9 mouse cellular contexts compared by ENCODE assay signal in the genomic region with DNA sequence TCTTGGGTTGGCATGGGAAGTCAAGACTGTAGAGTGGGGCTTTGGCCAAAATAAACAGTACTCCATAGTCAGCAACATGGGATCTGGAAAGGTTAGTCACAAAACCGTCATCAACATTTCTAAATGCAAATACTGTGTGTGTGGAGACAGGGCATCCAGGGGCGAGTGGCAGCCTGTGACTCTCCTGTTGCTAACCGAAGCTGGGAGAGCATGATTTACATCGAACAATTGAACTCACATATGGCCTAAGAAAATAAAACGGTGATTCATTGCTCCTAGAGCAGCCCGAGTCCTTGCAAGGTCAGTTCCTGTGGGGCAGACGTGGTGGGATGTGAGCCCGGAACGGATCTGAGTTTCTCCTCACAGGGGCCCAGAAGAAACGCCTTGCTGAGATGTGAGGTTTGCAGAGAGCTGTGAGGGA.
DNase-seq lines count a peak whose midpoint lies in the region; ATAC-seq lines count a peak whose summit lies in the region.
"Had no signal": no experiment of that assay in that cellular context is flagged by ENCODE, and none has a peak within 500 bp of the region (broad histone marks: within the 10 kb centered on the region; RNA-seq: fewer than 3 reads in every experiment).

No protein-coding gene starts in this region.

- intact Hi-C loops in heart, postnatal 25 days (cut with DNase I) = no loop called here
- intact Hi-C loops in gastrocnemius, postnatal 36 days (cut with DNase I) = no loop called here

- no peak for DNase-seq in heart, postnatal 25 days (ENCODE audit: low spot score)
- peak; percentile 44 for DNase-seq in embryo, embryonic 9.5 days (ENCODE audit: extremely low spot score)
- no peak for DNase-seq in midbrain, embryonic 11.5 days (ENCODE audit: low spot score, missing footprints)
- no peak for DNase-seq in gastrocnemius, postnatal 36 days

- ATAC-seq in heart, embryonic 12.5 days (ENCODE audit: insufficient number of reproducible peaks, low FRiP score) = peak; percentile 55
- peak; percentile 31; the same call in 1 of the 2 replicates for ATAC-seq in intestine, embryonic 16.5 days
- ATAC-seq in neural tube, embryonic 12.5 days (ENCODE audit: low FRiP score, low read depth) = 0 out of 2 replicates have a peak, but pooled peaks have one; percentile 13
- ATAC-seq in midbrain, embryonic 11.5 days (ENCODE audit: low FRiP score) = no peak
- ATAC-seq in midbrain, embryonic 15.5 days (replicated peaks) = no peak

- H3K9ac ChIP-seq in heart, embryonic 12.5 days = no peak overlapping the region
- H3K9ac ChIP-seq in intestine, embryonic 16.5 days (ENCODE audit: low read depth, low read length) = no peak overlapping the region
- no peak overlapping the region for H3K9ac ChIP-seq in neural tube, embryonic 12.5 days
- H3K9ac ChIP-seq in midbrain, embryonic 11.5 days (ENCODE audit: low read length) = no peak overlapping the region
- no peak overlapping the region for H3K9ac ChIP-seq in midbrain, embryonic 15.5 days

- H3K27ac ChIP-seq in heart, embryonic 12.5 days (ENCODE audit: poor library complexity, severe bottlenecking) = peak overlapping the region; percentile 80
- peak overlapping the region; percentile 68 for H3K27ac ChIP-seq in intestine, embryonic 16.5 days (ENCODE audit: low read length)
- H3K27ac ChIP-seq in neural tube, embryonic 12.5 days = no peak overlapping the region
- H3K27ac ChIP-seq in midbrain, embryonic 11.5 days (ENCODE audit: low read depth, low read length) = no peak overlapping the region
- H3K27ac ChIP-seq in midbrain, embryonic 15.5 days = no peak overlapping the region

- H3K4me2 ChIP-seq in heart, embryonic 12.5 days = no peak overlapping the region
- H3K4me2 ChIP-seq in intestine, embryonic 16.5 days (ENCODE audit: low read depth, low read length) = no peak overlapping the region
- H3K4me2 ChIP-seq in neural tube, embryonic 12.5 days (replicated peaks) = no peak overlapping the region
- H3K4me2 ChIP-seq in midbrain, embryonic 11.5 days = no peak overlapping the region
- H3K4me2 ChIP-seq in midbrain, embryonic 15.5 days = no peak overlapping the region

- H3K27me3 ChIP-seq in heart, embryonic 12.5 days (replicated peaks) = no peaks in the 10 kb centered on the region
- no peaks in the 10 kb centered on the region for H3K27me3 ChIP-seq in intestine, embryonic 16.5 days (replicated peaks; ENCODE audit: control insufficient read depth, insufficient read depth, low read length)
- no peaks in the 10 kb centered on the region for H3K27me3 ChIP-seq in neural tube, embryonic 12.5 days (replicated peaks)
- H3K27me3 ChIP-seq in midbrain, embryonic 11.5 days (ENCODE audit: control insufficient read depth, insufficient read depth, low read length) = no peaks in the 10 kb centered on the region
- no peaks in the 10 kb centered on the region for H3K27me3 ChIP-seq in midbrain, embryonic 15.5 days (replicated peaks)

- 50% methylated on average over 10 of the region's 10 CpGs for WGBS in heart, embryonic 12.5 days
- WGBS in intestine, embryonic 16.5 days = 54% methylated on average over 10 of the region's 10 CpGs
- 31% methylated on average over 10 of the region's 10 CpGs for WGBS in neural tube, embryonic 12.5 days
- 81% methylated on average over 10 of the region's 10 CpGs for WGBS in midbrain, embryonic 11.5 days
- 79% methylated on average over 10 of the region's 10 CpGs for WGBS in midbrain, embryonic 15.5 days

- no peaks in the 10 kb centered on the region for H3K36me3 ChIP-seq in heart, embryonic 12.5 days
- no peaks in the 10 kb centered on the region for H3K36me3 ChIP-seq in intestine, embryonic 16.5 days (ENCODE audit: control insufficient read depth, insufficient read depth, low read length)
- no peaks in the 10 kb centered on the region for H3K36me3 ChIP-seq in neural tube, embryonic 12.5 days
- H3K36me3 ChIP-seq in midbrain, embryonic 11.5 days (ENCODE audit: control insufficient read depth, insufficient read depth, low read length) = no peaks in the 10 kb centered on the region
- H3K36me3 ChIP-seq in midbrain, embryonic 15.5 days (replicated peaks) = no peaks in the 10 kb centered on the region
- H3K36me3 ChIP-seq: G1E had no signal

- no peaks in the 10 kb centered on the region for H3K9me3 ChIP-seq in heart, embryonic 12.5 days (replicated peaks)
- no peaks in the 10 kb centered on the region for H3K9me3 ChIP-seq in intestine, embryonic 16.5 days (ENCODE audit: control insufficient read depth, low read length)
- H3K9me3 ChIP-seq in neural tube, embryonic 12.5 days = no peaks in the 10 kb centered on the region
- H3K9me3 ChIP-seq in midbrain, embryonic 11.5 days (ENCODE audit: control insufficient read depth, low read length) = no peaks in the 10 kb centered on the region
- no peaks in the 10 kb centered on the region for H3K9me3 ChIP-seq in midbrain, embryonic 15.5 days
- H3K9me3 ChIP-seq: G1E had no signal

- H3K4me3 ChIP-seq in heart, embryonic 12.5 days = no peak overlapping the region
- H3K4me3 ChIP-seq in intestine, embryonic 16.5 days (ENCODE audit: low read length) = no peak overlapping the region
- no peak overlapping the region for H3K4me3 ChIP-seq in neural tube, embryonic 12.5 days
- H3K4me3 ChIP-seq in midbrain, embryonic 11.5 days (ENCODE audit: low read depth, low read length) = no peak overlapping the region
- no peak overlapping the region for H3K4me3 ChIP-seq in midbrain, embryonic 15.5 days

- H3K4me1 ChIP-seq in heart, embryonic 12.5 days (replicated peaks) = 0 out of 2 replicates have a peak, but pooled peaks cover 2% of the 10 kb centered on the region
- peaks cover 8% of the 10 kb centered on the region; the same call in 1 of the 2 replicates for H3K4me1 ChIP-seq in intestine, embryonic 16.5 days (ENCODE audit: control insufficient read depth, insufficient read depth, low read length)
- H3K4me1 ChIP-seq in neural tube, embryonic 12.5 days = peaks cover 10% of the 10 kb centered on the region; the same call in 1 of the 2 replicates
- no peaks in the 10 kb centered on the region for H3K4me1 ChIP-seq in midbrain, embryonic 11.5 days (ENCODE audit: control insufficient read depth, insufficient read depth, low read length)
- no peaks in the 10 kb centered on the region for H3K4me1 ChIP-seq in midbrain, embryonic 15.5 days

Comparison
In these comparisons a context has a peak if more than half of its experiments do, and no peak if none do; other contexts are left out.
1. ATAC-seq: peak in heart, embryonic 12.5 days (single experiment), intestine, embryonic 16.5 days (single experiment) and neural tube, embryonic 12.5 days (single experiment); none in midbrain, embryonic 11.5 days (single experiment) and midbrain, embryonic 15.5 days (single experiment).
2. H3K27ac ChIP-seq: peak in heart, embryonic 12.5 days (single experiment) and intestine, embryonic 16.5 days (single experiment); none in neural tube, embryonic 12.5 days (single experiment), midbrain, embryonic 11.5 days (single experiment) and midbrain, embryonic 15.5 days (single experiment).